Mouse (Mus musculus): Measurements from ENCODE around the gene Specc1l. TPM values are rescaled to one million over a fixed set of nuclear protein-coding genes. Genes with fewer than 3 reads are reported as not detected.
"Not testable (repeated sequence)": the region's sequence is repeated elsewhere in the genome, so short reads cannot be mapped to it uniquely, and the experiment has no call there.

The Specc1l gene
- total RNA-seq, 2 experiments from 2014 or later: 42.0 to 45.8 TPM

DNA sequence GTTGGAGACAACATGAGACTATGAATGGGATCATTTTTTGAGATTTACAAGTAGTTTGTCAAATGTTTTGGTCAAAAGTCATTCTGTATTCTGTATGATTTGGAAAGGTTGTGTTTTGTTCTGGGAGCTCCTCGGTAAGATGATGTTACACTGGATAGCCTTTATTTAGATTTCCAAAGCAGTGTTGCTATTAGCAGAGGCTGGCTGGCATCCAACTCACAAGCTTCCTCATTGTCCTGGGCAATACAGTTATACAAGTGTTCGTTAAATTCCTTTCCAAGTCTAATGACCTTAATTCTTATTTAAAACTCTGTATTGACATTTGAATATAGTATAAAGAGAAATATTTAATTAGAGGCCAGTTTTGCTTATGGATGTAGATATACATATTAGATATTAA, 133.4 kb downstream of the Specc1l start:
- DNase-seq (ENCODE audit: low spot score): no peak

DNA sequence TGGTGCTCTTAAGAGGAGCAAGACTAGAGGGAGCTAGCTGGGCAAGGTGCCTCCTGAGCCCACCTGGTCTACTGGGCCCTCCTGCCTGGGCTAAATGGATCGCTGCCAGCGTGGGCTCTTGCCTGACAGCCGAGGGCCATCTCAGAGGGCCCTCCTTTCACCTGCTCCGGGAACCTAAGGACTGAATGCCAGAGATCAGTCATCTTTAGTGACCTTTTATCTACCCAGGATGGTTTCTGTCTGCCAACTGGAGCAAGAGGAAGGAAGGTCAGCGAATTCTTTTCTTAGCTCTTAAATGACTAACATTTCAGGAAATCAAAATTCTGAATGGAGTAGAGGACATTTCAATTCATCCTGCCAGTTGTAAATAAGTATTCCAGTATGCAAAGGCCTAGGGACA, 138.7 kb downstream of the Specc1l start:
- no peak for DNase-seq (ENCODE audit: low spot score)

DNA sequence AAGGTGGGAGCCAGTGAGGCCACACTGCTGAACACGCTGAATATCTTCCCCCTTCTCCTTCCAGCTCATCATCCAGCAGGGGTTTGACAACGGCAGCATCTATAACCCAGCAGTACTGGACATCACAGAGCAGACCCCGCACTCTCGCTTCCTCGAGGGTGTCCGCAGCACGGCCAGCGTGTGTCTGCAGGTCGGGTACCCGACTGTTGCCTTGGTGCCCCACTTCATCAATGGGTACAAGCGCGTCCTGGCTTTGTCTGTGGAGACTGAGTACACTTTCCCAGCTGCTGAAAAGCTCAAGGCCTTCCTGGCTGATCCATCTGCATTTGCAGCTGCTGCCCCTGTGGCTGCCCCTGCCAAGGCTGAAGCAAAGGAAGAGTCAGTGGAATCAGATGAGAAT, 140.7 kb downstream of the Specc1l start:
- no peak for DNase-seq (ENCODE audit: low spot score)

DNA sequence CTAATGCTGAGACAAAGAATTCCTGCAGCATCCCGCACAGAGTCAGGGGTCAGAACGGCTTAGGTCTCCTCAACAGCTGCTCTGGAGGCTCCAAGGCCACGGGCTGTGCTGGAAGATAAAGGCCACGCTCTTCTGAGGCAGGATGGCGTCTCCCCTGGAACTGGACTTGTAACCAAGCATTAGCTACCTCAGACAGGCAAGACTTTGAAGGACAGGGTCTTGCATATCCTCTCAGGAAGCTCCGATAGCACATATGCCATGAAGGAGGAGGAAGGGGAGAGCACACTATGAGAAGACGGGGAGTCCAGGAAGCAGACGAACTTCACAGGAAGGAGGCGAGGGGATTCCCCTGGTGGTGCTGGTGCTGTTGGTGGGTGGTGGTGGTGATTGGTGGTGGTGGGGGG, 142.0 kb downstream of the Specc1l start:
- DNase-seq (ENCODE audit: low spot score): not testable (repeated sequence)

DNA sequence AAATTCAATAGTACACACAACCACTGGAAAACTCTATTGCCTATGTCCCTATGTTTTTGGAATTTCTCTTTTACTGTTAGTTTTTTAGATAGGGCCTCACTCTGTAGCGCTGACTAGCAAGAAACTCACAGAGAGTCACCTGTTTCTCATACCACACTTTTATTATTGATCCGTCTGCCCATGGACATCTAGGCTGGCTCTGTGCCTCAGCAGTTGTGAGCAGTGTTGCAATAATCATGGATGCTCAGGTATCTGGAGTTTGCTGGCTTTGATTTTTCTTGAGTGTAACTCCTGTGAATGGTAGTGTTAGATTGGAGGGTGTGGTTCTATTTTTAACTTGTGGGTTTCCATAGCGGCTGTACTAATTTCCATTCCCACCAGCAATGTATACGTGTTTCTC, 143.5 kb downstream of the Specc1l start:
- no peak for DNase-seq (ENCODE audit: low spot score)

Other genes starting within 250 kb of the Specc1l start
- under 1 TPM; 0.36 to 0.46 TPM for gene Gnaz, start 244.9 kb upstream of the Specc1l start, total RNA-seq (2021)
- gene Rsph14, start 179.5 kb upstream of the Specc1l start, total RNA-seq (2021): not detected
- under 1 TPM; 0.28 to 0.32 TPM for gene Rab36, start 175.0 kb upstream of the Specc1l start, total RNA-seq (2021)
- 1 to 10 TPM; 5.0 to 6.0 TPM for gene Bcr, start 151.5 kb upstream of the Specc1l start, total RNA-seq (2021)
- gene Adora2a, start 104.8 kb downstream of the Specc1l start, total RNA-seq (2021): 1 to 10 TPM in 1 of 2 experiments, under 1 TPM in 1; 0.96 to 1.6 TPM
- gene Upb1, start 189.0 kb downstream of the Specc1l start, total RNA-seq (2021): under 1 TPM in 1 of 2 experiments, not detected in 1; 0.17 TPM

All from gastrocnemius, adult 18-20 months (tissue).